Mouse (Mus musculus) myocyte (in vitro differentiated cells): ENCODE results near the gene Dohh. TPM values are rescaled to one million over a fixed set of nuclear protein-coding genes. Genes with fewer than 3 reads are reported as not detected.

Experiments used
- H3K27me3 ChIP-seq: one replicate; pipeline ENCODE4 v1.6.1; 2011; ENCODE audit not compliant: control insufficient read depth, insufficient read depth, insufficient read length
- H3K36me3 ChIP-seq: one replicate; pipeline ENCODE4 v1.6.1; 2011; ENCODE audit not compliant: control insufficient read depth, insufficient read depth
- H3K4me2 ChIP-seq: one replicate; pipeline ENCODE4 v1.6.1; 2011; ENCODE audit warnings: low read depth, control low read depth
- H3K4me3 ChIP-seq: one replicate; pipeline ENCODE4 v1.5.1; 2011; ENCODE audit warnings: mild to moderate bottlenecking, control low read depth, moderate library complexity
- H3K79me2 ChIP-seq: one replicate; pipeline ENCODE4 v1.6.1; 2011; ENCODE audit not compliant: control insufficient read depth, insufficient read depth
- H3ac ChIP-seq: one replicate; pipeline ENCODE4 v1.6.1; 2011; ENCODE audit not compliant: control insufficient read depth, insufficient read length
- CEBPB ChIP-seq: IDR thresholded peaks from 2 replicates; pipeline ENCODE4 v1.6.1; 2011; ENCODE audit warnings: mild to moderate bottlenecking, moderate library complexity; ENCODE audit not compliant: poor library complexity, insufficient read depth, severe bottlenecking
- E2F4 ChIP-seq: IDR thresholded peaks from one replicate; pipeline ENCODE4 v1.6.1; 2011; ENCODE audit warnings: mild to moderate bottlenecking, control low read depth, moderate library complexity; ENCODE audit not compliant: insufficient read depth
- MAX ChIP-seq: IDR thresholded peaks from one replicate; pipeline ENCODE4 v1.6.1; 2011; ENCODE audit warnings: low read depth, mild to moderate bottlenecking, control low read depth
- MYOD1 ChIP-seq, 3 experiments: IDR thresholded peaks; one replicate each; pipeline ENCODE4 v1.6.1; 2011; ENCODE audit warnings: control low read depth in 2 of 3, low read depth in 2 of 3, mild to moderate bottlenecking in 2 of 3, moderate library complexity in 1 of 3; ENCODE audit not compliant: insufficient read length in 2 of 3, control insufficient read depth in 1 of 3
- MYOG ChIP-seq, 3 experiments: IDR thresholded peaks; one replicate each; pipeline ENCODE4 v1.6.1; 2011; ENCODE audit warnings: control low read depth in 2 of 3, low read depth in 2 of 3, mild to moderate bottlenecking in 2 of 3; ENCODE audit not compliant: insufficient read length in 2 of 3, control insufficient read depth in 1 of 3, insufficient read depth in 1 of 3
- POLR2A ChIP-seq: IDR thresholded peaks from one replicate; pipeline ENCODE4 v1.6.1; 2011; ENCODE audit warnings: low read depth, mild to moderate bottlenecking, control low read depth, moderate library complexity; ENCODE audit not compliant: insufficient read length
- POLR2AphosphoS2 ChIP-seq: IDR thresholded peaks from one replicate; pipeline ENCODE4 v1.6.1; 2011; ENCODE audit warnings: low read depth, control low read depth; ENCODE audit not compliant: insufficient read length
- REST ChIP-seq: IDR thresholded peaks from one replicate; pipeline ENCODE4 v1.6.1; 2011; ENCODE audit warnings: mild to moderate bottlenecking, control low read depth, moderate library complexity; ENCODE audit not compliant: insufficient read depth, insufficient read length
- SRF ChIP-seq: IDR thresholded peaks from one replicate; pipeline ENCODE4 v1.6.1; 2011; ENCODE audit warnings: low read depth; ENCODE audit not compliant: control insufficient read depth, insufficient read length
- TCF12 ChIP-seq: IDR thresholded peaks from one replicate; pipeline ENCODE4 v1.6.1; 2011; ENCODE audit warnings: mild to moderate bottlenecking, control low read depth; ENCODE audit not compliant: poor library complexity, insufficient read depth, severe bottlenecking
- TCF3 ChIP-seq: IDR thresholded peaks from one replicate; pipeline ENCODE4 v1.6.1; 2011; ENCODE audit warnings: low read depth, control low read depth; ENCODE audit not compliant: insufficient read length
- USF1 ChIP-seq: IDR thresholded peaks from one replicate; pipeline ENCODE4 v1.6.1; 2011; ENCODE audit warnings: low read depth, mild to moderate bottlenecking, control low read depth, moderate library complexity
- polyA plus RNA-seq: library from polyadenylated mRNA; unstranded; fragments of >200 nt; fragmentation: generic; extraction: Trizol; gene quantifications from one replicate; pipeline ENCODE4 v1.2.1, GENCODE M21; 2012; ENCODE audit warnings: missing spikeins

The Dohh gene
- polyA plus RNA-seq, 1 experiment: 103 TPM

- TF ChIP-seq TCF3 (no peak), USF1 (no peak), POLR2A (no peak), MYOG (IDR thresholded peaks at IDR 0.05; ENCODE audit: control insufficient read depth in 1 of 3, insufficient read depth in 1 of 3, insufficient read length in 2 of 3, low read depth in 2 of 3) (no peak), MAX (no peak), POLR2AphosphoS2 (no peak), SRF (no peak), TCF12 (no peak), REST (no peak), MYOD1 (IDR thresholded peaks at IDR 0.05; ENCODE audit: control insufficient read depth in 1 of 3, insufficient read length in 2 of 3, low read depth in 2 of 3) (no peak), E2F4 (no peak), CEBPB (no peak)
- Histone ChIP-seq H3K36me3 (no peaks in the 10 kb centered on the region), H3K79me2 (peaks cover 63% of the 10 kb centered on the region), H3K4me3 (no peak overlapping the region), H3K27me3 (no peaks in the 10 kb centered on the region), H3ac (no peak overlapping the region), H3K4me2 (no peak overlapping the region)
Measured at GRCm38 (mm10) chr10:81375322-81375721, 8.9 kb upstream of the Dohh start.

GRCm38 (mm10) chr10:81376561-81377361 is 7.5 kb upstream of the Dohh start:
- peak overlapping the region; percentile 93 for H3K4me2 ChIP-seq

GRCm38 (mm10) chr10:81377362-81377664 is 6.9 kb upstream of the Dohh start:
- TF ChIP-seq E2F4: no peak
- no peak for TF ChIP-seq POLR2AphosphoS2
- no peak for TF ChIP-seq TCF3
- no peak for TF ChIP-seq USF1
- no peak for TF ChIP-seq MYOD1 (IDR thresholded peaks at IDR 0.05; ENCODE audit: control insufficient read depth in 1 of 3, insufficient read length in 2 of 3, low read depth in 2 of 3)
- no peak for TF ChIP-seq SRF
- no peak for TF ChIP-seq REST
- TF ChIP-seq MAX: no peak
- Histone ChIP-seq H3ac (peak overlapping the region; percentile 64), H3K27me3 (no peaks in the 10 kb centered on the region), H3K4me3 (peak overlapping the region; percentile 88), H3K36me3 (no peaks in the 10 kb centered on the region), H3K4me2 (peak overlapping the region; percentile 93), H3K79me2 (peaks cover 58% of the 10 kb centered on the region)

More at GRCm38 (mm10) chr10:81376561-81377361, 7.5 kb upstream of the Dohh start:
- H3K36me3 ChIP-seq: no peaks in the 10 kb centered on the region
- TF ChIP-seq REST: no peak
- TF ChIP-seq USF1: no peak
- TF ChIP-seq MYOG (IDR thresholded peaks at IDR 0.05; ENCODE audit: control insufficient read depth in 1 of 3, insufficient read depth in 1 of 3, insufficient read length in 2 of 3, low read depth in 2 of 3): no peak
- no peak for TF ChIP-seq TCF3
- no peak for TF ChIP-seq CEBPB
- no peak for TF ChIP-seq MAX
- TF ChIP-seq POLR2A: no peak
- no peak for TF ChIP-seq TCF12
- no peak for TF ChIP-seq SRF
- no peak overlapping the region for H3ac ChIP-seq
- H3K27me3 ChIP-seq: no peaks in the 10 kb centered on the region
- peak overlapping the region; percentile 88 for H3K4me3 ChIP-seq
- H3K79me2 ChIP-seq: peaks cover 63% of the 10 kb centered on the region

- Histone ChIP-seq H3ac (peak within 1 kb of the TSS; percentile 64), H3K27me3 (no peaks in the 10 kb centered on the region), H3K79me2 (peaks cover 51% of the 10 kb centered on the region), H3K36me3 (no peaks in the 10 kb centered on the region), H3K4me2 (peak within 1 kb of the TSS; percentile 93), H3K4me3 (peak within 1 kb of the TSS; percentile 88)
- TF ChIP-seq TCF12 (no peak), TCF3 (no peak), MAX (no peak), E2F4 (no peak), POLR2A (peak; percentile 76), POLR2AphosphoS2 (peak; percentile 84)
Measured at GRCm38 (mm10) chr10:81377793-81378552, 6.3 kb upstream of the Dohh start, which contains the start of gene Fzr1. Gene Fzr1 (minus strand): TSS chr10:81378516.

- no peaks in the 10 kb centered on the region for H3K27me3 ChIP-seq
- H3ac ChIP-seq: peak overlapping the region; percentile 64
- no peak for TF ChIP-seq MAX
- TF ChIP-seq SRF: no peak
- peak in 2 of 3 experiments; percentile 27 to 67 for TF ChIP-seq MYOG (IDR thresholded peaks at IDR 0.05; ENCODE audit: control insufficient read depth in 1 of 3, insufficient read depth in 1 of 3, insufficient read length in 2 of 3, low read depth in 2 of 3)
- peak; percentile 64 for TF ChIP-seq E2F4
- TF ChIP-seq POLR2A: peak; percentile 58
- no peak for TF ChIP-seq TCF3
- TF ChIP-seq TCF12: no peak
- TF ChIP-seq CEBPB: no peak
- TF ChIP-seq MYOD1 (IDR thresholded peaks at IDR 0.05; ENCODE audit: control insufficient read depth in 1 of 3, insufficient read length in 2 of 3, low read depth in 2 of 3): peak in 1 of 3 experiments; percentile 47
- no peak for TF ChIP-seq REST
- TF ChIP-seq USF1: no peak
- TF ChIP-seq POLR2AphosphoS2: peak; percentile 49
- peak overlapping the region; percentile 62 for H3K4me2 ChIP-seq
- peaks cover 44% of the 10 kb centered on the region for H3K79me2 ChIP-seq
- H3K4me3 ChIP-seq: peak overlapping the region; percentile 88
- no peaks in the 10 kb centered on the region for H3K36me3 ChIP-seq
Measured at GRCm38 (mm10) chr10:81378553-81379182, 5.6 kb upstream of the Dohh start.
